Mouse (Mus musculus) ES-Bruce4 (cell line): ENCODE measurements around the gene Ehbp1l1. TPM values are rescaled to one million over a fixed set of nuclear protein-coding genes. Genes with fewer than 3 reads are reported as not detected.

Experiments
- H3K27ac ChIP-seq: 2 replicates; pipeline ENCODE4 v1.5.1; 2012; ENCODE audit warnings: low read length, inconsistent platforms; ENCODE audit not compliant: insufficient read depth
- H3K27me3 ChIP-seq: 2 replicates; pipeline ENCODE4 v1.6.1; 2012; ENCODE audit warnings: mild to moderate bottlenecking, low read length, inconsistent platforms; ENCODE audit not compliant: control insufficient read depth, poor library complexity, insufficient read depth, severe bottlenecking
- H3K36me3 ChIP-seq: 2 replicates; pipeline ENCODE4 v1.6.1; 2012; ENCODE audit warnings: inconsistent platforms, mild to moderate bottlenecking, low read length, moderate library complexity; ENCODE audit not compliant: control insufficient read depth, poor library complexity, insufficient read depth, severe bottlenecking
- H3K4me1 ChIP-seq: one replicate; pipeline ENCODE4 v1.8.1; 2011; ENCODE audit warnings: low read length; ENCODE audit not compliant: control insufficient read depth, insufficient read depth
- H3K4me3 ChIP-seq: 2 replicates; pipeline ENCODE4 v1.5.1; 2011; ENCODE audit warnings: low read depth, mild to moderate bottlenecking, low read length
- H3K9ac ChIP-seq: 2 replicates; pipeline ENCODE4 v1.6.1; 2012; ENCODE audit warnings: low read depth, mild to moderate bottlenecking, inconsistent platforms; ENCODE audit not compliant: poor library complexity, severe bottlenecking
- H3K9me3 ChIP-seq: replicated peaks from 2 replicates; pipeline ENCODE4 v1.6.1; 2012; ENCODE audit warnings: mild to moderate bottlenecking, low read length, inconsistent platforms; ENCODE audit not compliant: control insufficient read depth, poor library complexity, insufficient read depth, severe bottlenecking
- CTCF ChIP-seq: IDR thresholded peaks from one replicate; pipeline ENCODE4 v1.8.1; 2011; ENCODE audit warnings: low read depth, low read length
- EP300 ChIP-seq: IDR thresholded peaks from 2 replicates; pipeline ENCODE4 v1.6.1; 2011; ENCODE audit warnings: low read depth, low read length; ENCODE audit not compliant: insufficient read depth
- POLR2A ChIP-seq: IDR thresholded peaks from one replicate; pipeline ENCODE4 v1.8.1; 2011; ENCODE audit warnings: low read length; ENCODE audit not compliant: insufficient read depth
- polyA plus RNA-seq: library from polyadenylated mRNA; stranded (reverse); fragments of >200 nt; gene quantifications from 2 replicates; pipeline ENCODE4 v1.2.4, GENCODE M21; 2011; ENCODE audit warnings: low read depth; ENCODE audit not compliant: missing spikeins, insufficient read depth, insufficient read length

Gene Ehbp1l1
- polyA plus RNA-seq, 1 experiment, result 4.3 TPM

DNA sequence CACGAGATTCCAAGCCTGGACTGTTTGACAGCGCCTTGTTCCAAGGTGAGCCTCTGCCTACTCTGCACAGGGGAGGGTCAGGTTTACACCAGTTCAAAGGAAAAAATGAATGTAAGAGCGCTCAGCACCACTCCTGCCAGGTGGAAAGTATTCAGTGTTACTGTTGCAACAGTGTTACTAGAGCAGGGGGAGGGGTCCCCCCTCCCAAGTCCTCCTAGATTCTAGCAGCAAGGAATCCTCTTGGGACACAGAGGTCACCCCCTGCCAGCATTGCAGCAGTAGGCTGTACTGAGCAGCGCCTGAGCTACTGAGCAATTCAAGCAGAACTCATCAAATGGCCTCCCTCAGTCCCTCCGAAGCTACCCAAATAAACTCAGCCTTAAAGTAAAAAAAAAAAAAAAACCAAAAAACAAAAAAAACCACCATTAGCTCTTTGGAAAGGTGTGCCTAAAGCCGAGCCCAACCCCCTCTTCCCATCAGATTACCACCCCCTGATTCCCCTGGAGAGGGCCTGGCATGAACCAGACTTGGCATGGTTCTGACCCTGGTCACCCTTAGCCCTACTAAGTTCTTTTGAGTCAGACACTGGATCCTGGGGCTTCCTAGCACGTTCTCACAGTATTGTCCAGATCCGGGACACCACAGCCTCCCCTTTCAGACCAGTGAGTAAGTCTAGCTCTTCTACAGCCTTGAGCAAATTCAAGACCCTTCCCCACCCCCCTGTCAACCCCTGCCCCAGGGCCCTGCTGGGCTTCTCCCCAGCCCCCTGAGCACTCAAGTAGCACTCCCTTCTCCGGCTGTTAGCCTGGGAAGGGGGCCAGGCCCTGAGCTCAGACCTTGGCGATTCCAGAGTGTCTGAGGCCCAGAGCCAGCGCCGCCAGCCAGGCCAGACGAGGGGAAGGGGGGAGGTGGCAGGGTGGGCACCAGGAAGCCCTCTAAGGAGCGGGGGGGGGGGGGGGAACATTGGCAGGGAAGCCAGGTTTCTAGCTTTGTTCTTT is 14.5 kb upstream of the Ehbp1l1 start, which contains the start of gene Ltbp3:
Gene Ltbp3, plus strand, starts transcription at position 585 of the 998 bp plus-strand sequence.
- H3K36me3 ChIP-seq, result no peaks in the 10 kb centered on the region
- H3K4me1 ChIP-seq, result peaks cover 2% of the 10 kb centered on the region
- H3K27me3 ChIP-seq, result no peaks in the 10 kb centered on the region; the same call in 1 of the 2 replicates
- H3K9me3 ChIP-seq, result no peaks in the 10 kb centered on the region
- TF ChIP-seq POLR2A (no peak), CTCF (no peak), EP300 (no peak)
- peak within 1 kb of the TSS; percentile 81 for H3K9ac ChIP-seq
- peak within 1 kb of the TSS; percentile 67 for H3K4me3 ChIP-seq
- no peak within 1 kb of the TSS for H3K27ac ChIP-seq

DNA sequence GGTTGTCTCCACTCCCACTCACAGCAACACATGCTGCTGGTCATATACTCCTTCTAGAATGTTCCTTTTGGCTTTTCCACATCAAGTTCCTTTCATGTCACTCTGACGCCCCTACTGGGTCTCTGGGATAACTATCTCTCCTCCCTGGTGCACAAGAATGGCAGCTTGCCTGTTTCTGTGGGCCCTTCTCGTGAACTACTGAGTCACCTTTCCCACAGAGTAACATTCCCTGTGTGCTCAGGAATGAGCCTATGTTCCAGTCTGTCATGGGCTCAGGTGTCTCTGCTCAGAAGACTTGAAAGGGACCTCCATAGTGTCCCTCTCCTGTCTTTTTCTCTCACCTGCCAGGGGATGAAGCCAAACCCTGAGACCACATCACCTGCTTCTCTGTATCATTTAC is 13.3 kb upstream of the Ehbp1l1 start:
- no peak overlapping the region for H3K27ac ChIP-seq
- H3K9ac ChIP-seq, result no peak overlapping the region
- H3K4me1 ChIP-seq, result peaks cover 2% of the 10 kb centered on the region
- H3K36me3 ChIP-seq, result no peaks in the 10 kb centered on the region
- no peaks in the 10 kb centered on the region for H3K9me3 ChIP-seq
- no peak for TF ChIP-seq POLR2A
- no peak for TF ChIP-seq EP300
- no peak for TF ChIP-seq CTCF
- H3K27me3 ChIP-seq, result no peaks in the 10 kb centered on the region; the same call in 1 of the 2 replicates
- no peak overlapping the region for H3K4me3 ChIP-seq

DNA sequence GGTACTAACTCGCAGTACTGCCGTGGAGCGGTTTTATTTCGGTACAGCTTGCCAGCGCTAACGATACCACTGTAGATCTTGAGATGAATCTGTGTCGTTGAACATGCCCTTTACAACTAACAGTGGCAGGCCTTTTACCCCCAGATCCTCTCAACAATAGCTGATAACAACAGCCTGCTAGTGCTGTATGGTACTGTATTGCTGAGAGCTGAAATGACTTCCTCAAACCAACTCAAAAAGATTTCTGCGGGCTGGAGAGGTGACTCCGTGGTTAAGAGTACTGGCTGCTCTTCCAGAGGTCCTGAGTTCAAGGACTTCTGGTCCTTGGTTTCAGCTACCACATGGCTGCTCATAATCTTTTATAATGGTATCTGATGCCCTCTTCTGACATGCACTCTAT is 8.2 kb upstream of the Ehbp1l1 start:
- Histone ChIP-seq H3K27ac (no peak overlapping the region), H3K36me3 (no peaks in the 10 kb centered on the region), H3K27me3 (no peaks in the 10 kb centered on the region), H3K4me3 (no peak overlapping the region), H3K4me1 (no peaks in the 10 kb centered on the region), H3K9ac (no peak overlapping the region), H3K9me3 (no peaks in the 10 kb centered on the region)
- TF ChIP-seq POLR2A (no peak), EP300 (no peak), CTCF (no peak)

DNA sequence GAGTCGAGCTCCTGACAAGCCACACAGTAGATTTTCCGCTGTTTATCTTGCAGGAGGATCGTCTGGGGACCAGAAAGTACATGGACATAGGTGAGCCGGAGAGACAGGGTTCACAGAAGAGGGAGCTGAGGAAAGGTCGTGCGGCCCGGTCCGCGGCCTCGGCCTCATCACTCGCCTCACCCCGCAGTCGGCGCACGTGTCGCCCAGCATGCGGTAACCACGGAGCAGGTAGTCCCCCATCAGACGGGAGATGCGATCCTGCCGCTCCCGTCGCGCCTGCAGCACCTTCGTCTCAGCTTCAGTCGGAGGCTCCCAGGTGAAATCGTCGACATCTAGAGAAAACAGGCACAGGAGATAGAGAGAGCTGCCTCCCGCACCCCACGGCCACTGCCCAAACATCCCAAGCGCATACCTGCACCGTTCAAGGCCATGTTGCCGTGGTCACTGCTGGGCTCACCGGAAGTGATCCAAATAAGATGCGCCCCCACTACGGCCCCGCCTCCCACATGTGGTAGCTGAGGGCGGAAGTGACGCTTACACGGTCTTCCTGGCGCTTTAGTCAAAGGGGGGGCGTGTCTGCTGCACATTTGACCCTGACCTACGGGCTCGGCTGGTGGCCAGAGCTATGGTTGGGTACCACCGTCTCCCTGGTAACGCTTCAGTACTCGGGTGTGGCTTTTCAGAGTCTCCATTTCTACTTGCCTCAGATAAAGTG is 5.3 kb upstream of the Ehbp1l1 start:
- H3K9ac ChIP-seq, result peak overlapping the region; percentile 59
- H3K36me3 ChIP-seq, result no peaks in the 10 kb centered on the region
- H3K27me3 ChIP-seq, result no peaks in the 10 kb centered on the region
- peak overlapping the region; percentile 83 for H3K4me3 ChIP-seq
- H3K9me3 ChIP-seq, result no peaks in the 10 kb centered on the region
- H3K27ac ChIP-seq, result no peak overlapping the region
- H3K4me1 ChIP-seq, result no peaks in the 10 kb centered on the region
- TF ChIP-seq POLR2A, result peak; percentile 73
- TF ChIP-seq CTCF, result no peak
- peak; percentile 50; the same call in 1 of the 2 replicates for TF ChIP-seq EP300

DNA sequence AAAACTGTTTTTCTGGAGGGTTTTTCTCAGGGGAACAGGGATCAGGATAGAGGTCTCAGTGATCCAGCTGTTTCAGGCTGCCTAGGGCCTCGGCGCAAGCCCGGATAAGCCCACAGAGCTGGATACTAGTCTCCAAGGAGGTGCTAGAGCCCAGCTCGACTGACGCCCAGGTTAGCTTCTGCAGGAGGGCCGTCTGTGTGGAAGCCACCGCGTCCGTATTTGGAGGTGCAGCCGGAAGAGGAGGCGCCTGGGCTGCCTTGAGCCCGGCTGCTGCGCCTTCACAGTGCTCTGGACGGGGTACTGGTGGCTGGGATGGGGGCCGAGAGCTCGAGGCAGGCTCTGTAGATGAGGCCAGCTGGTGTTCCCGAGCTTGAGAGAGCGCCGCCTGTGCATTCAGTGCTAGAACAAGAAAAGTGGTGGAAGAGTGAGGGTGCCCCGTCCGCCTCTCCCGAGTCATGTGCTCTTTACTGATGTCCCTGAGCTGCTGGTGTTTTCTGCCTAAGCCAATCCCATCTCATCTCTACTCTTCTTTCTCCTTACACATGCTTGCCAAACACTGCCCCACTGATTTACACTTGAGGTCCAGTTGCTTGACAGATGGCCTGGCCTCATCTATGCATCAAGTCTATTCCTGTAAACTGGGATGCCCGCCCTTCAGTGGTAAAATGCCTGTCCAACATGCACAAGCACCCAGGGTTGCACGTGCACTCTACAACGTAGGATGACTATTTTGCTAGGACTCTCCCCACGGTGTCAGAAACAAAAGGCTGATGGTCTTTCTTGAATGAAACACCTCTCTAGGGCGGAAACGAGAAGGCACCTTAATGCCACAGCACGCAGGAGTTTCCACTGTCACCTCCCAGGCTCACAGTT is 4.4 kb upstream of the Ehbp1l1 start:
- Histone ChIP-seq H3K27me3 (no peaks in the 10 kb centered on the region), H3K4me3 (peak overlapping the region; percentile 83), H3K9me3 (no peaks in the 10 kb centered on the region), H3K36me3 (no peaks in the 10 kb centered on the region), H3K27ac (no peak overlapping the region), H3K9ac (peak overlapping the region; percentile 59), H3K4me1 (no peaks in the 10 kb centered on the region)
- TF ChIP-seq EP300 (no peak), POLR2A (no peak)
